Mouse (Mus musculus) embryonic fibroblast, embryonic 13.5 days (primary cell): ENCODE data around the gene Ndufs4. TPM values are rescaled to one million over a fixed set of nuclear protein-coding genes. Genes with fewer than 3 reads are reported as not detected.

ENCODE experiments used
- H3K27ac ChIP-seq: 2 replicates; pipeline ENCODE4 v1.5.1; 2012; ENCODE audit warnings: low read length, control low read depth, inconsistent platforms; ENCODE audit not compliant: insufficient read depth
- H3K4me1 ChIP-seq: 2 replicates; pipeline ENCODE4 v1.6.1; 2011; ENCODE audit warnings: low read length; ENCODE audit not compliant: control insufficient read depth, insufficient read depth
- H3K4me3 ChIP-seq: 2 replicates; pipeline ENCODE4 v1.5.1; 2011; ENCODE audit warnings: mild to moderate bottlenecking, control low read depth, low read length; ENCODE audit not compliant: insufficient read depth
- CTCF ChIP-seq: IDR thresholded peaks from 2 replicates; pipeline ENCODE4 v1.5.1; 2011; ENCODE audit warnings: mild to moderate bottlenecking, control low read depth, low read length, moderate library complexity, borderline replicate concordance; ENCODE audit not compliant: insufficient read depth
- POLR2A ChIP-seq: IDR thresholded peaks from 2 replicates; pipeline ENCODE4 v1.6.1; 2011; ENCODE audit warnings: low read depth, mild to moderate bottlenecking, control low read depth, low read length, moderate library complexity
- polyA plus RNA-seq: library from polyadenylated mRNA; stranded (reverse); fragments of >200 nt; gene quantifications from 2 replicates; pipeline ENCODE4 v1.2.4, GENCODE M21; 2011; ENCODE audit warnings: low read depth; ENCODE audit not compliant: missing spikeins, insufficient read length

The Ndufs4 gene
- polyA plus RNA-seq, 1 experiment, result 116 TPM

- no peak overlapping the region for H3K27ac ChIP-seq
- TF ChIP-seq CTCF, result no peak
- TF ChIP-seq POLR2A, result no peak
- H3K4me3 ChIP-seq, result no peak overlapping the region
- no peaks in the 10 kb centered on the region for H3K4me1 ChIP-seq
These were observed 9.2 kb upstream of the Ndufs4 start for GRCm38 (mm10) chr13:114397281-114397680.

- no peak overlapping the region for H3K27ac ChIP-seq
- no peaks in the 10 kb centered on the region for H3K4me1 ChIP-seq
- TF ChIP-seq POLR2A (no peak), CTCF (no peak)
- H3K4me3 ChIP-seq, result no peak overlapping the region
These were observed 8.8 kb upstream of the Ndufs4 start for GRCm38 (mm10) chr13:114396863-114397262.

- Histone ChIP-seq H3K4me1 (no peaks in the 10 kb centered on the region), H3K27ac (no peak overlapping the region), H3K4me3 (no peak overlapping the region)
- TF ChIP-seq CTCF (no peak), POLR2A (no peak)
These were observed 6.7 kb upstream of the Ndufs4 start for GRCm38 (mm10) chr13:114394784-114395183.

GRCm38 (mm10) chr13:114392501-114392900, 4.4 kb upstream of the Ndufs4 start:
- Histone ChIP-seq H3K27ac (no peak overlapping the region), H3K4me3 (no peak overlapping the region), H3K4me1 (no peaks in the 10 kb centered on the region)
- TF ChIP-seq CTCF (no peak), POLR2A (no peak)

GRCm38 (mm10) chr13:114387521-114388171, 412 bp downstream of the Ndufs4 start:
- TF ChIP-seq CTCF, result no peak
- peak; percentile 95 for TF ChIP-seq POLR2A
- no peak overlapping the region for H3K27ac ChIP-seq

GRCm38 (mm10) chr13:114387074-114387487, 977 bp downstream of the Ndufs4 start:
- no peak overlapping the region for H3K27ac ChIP-seq
- TF ChIP-seq POLR2A (no peak), CTCF (no peak)
- peak overlapping the region; percentile 94 for H3K4me3 ChIP-seq
- H3K4me1 ChIP-seq, result no peaks in the 10 kb centered on the region; the same call in 1 of the 2 replicates

More at GRCm38 (mm10) chr13:114387521-114388171, 412 bp downstream of the Ndufs4 start:
- peak overlapping the region; percentile 94 for H3K4me3 ChIP-seq
- H3K4me1 ChIP-seq, result no peaks in the 10 kb centered on the region; the same call in 1 of the 2 replicates

GRCm38 (mm10) chr13:114376511-114376910, 11.5 kb downstream of the Ndufs4 start:
- no peak for TF ChIP-seq CTCF
- TF ChIP-seq POLR2A, result no peak
- Histone ChIP-seq H3K4me3 (no peak overlapping the region), H3K4me1 (peaks cover 3% of the 10 kb centered on the region; the same call in 1 of the 2 replicates), H3K27ac (no peak overlapping the region)

GRCm38 (mm10) chr13:114362086-114362485, 26.0 kb downstream of the Ndufs4 start:
- no peak overlapping the region for H3K4me3 ChIP-seq
- H3K4me1 ChIP-seq, result 0 out of 2 replicates have a peak, but pooled peaks cover 4% of the 10 kb centered on the region
- no peak overlapping the region for H3K27ac ChIP-seq
- TF ChIP-seq CTCF (no peak), POLR2A (no peak)

GRCm38 (mm10) chr13:114351321-114351946, 36.6 kb downstream of the Ndufs4 start:
- no peaks in the 10 kb centered on the region for H3K4me1 ChIP-seq
- H3K4me3 ChIP-seq, result no peak overlapping the region
- H3K27ac ChIP-seq, result no peak overlapping the region
- TF ChIP-seq CTCF (no peak), POLR2A (no peak)
